Mouse (Mus musculus): Measurements from ENCODE around the gene Yaf2.

DNA sequence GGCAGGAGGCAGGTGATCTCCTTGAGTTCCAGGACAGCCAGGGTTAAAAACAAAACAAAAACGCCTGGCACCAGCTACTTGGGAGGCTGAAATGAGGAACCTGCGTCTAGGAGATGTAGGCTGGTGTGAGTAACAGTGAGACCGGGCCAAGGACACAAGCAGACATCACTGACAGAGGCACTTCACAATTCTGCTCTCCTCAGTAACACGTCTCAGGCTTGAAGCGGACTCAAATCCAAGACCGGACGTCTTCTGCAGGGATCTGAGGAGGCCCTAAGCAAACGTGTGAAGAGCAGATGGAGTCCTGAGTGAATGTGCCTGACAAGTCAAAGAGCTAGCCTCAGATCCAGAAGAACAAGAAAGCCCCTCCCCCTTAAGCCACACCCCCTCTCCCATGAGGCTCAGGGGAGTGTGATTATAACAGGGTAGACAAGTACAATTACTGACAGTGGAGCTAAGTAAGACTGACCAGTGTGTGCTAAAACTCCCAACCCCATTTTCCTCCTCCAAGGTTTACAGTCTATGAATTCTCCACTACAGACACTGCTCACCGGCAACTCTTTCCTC is 66.4 kb downstream of the Yaf2 start:
- TF ChIP-seq POLR2AphosphoS5 (IDR thresholded peaks at IDR 0.05; ENCODE audit: borderline replicate concordance, low read depth, low read length) (no peak), CTCF (IDR thresholded peaks at IDR 0.05 in 2 of 3, conservative IDR thresholded peaks at IDR 0.05 in 1 of 3; ENCODE audit: control insufficient read depth in 1 of 3, insufficient read depth in 1 of 3, low read depth in 2 of 3, low read length in 3 of 3, poor library complexity in 1 of 3, severe bottlenecking in 1 of 3) (no peak), ZC3H11A (IDR thresholded peaks at IDR 0.05; ENCODE audit: low read depth, low read length) (no peak), TAL1 (IDR thresholded peaks at IDR 0.05; ENCODE audit: low read length) (no peak), KAT2A (conservative IDR thresholded peaks at IDR 0.05; ENCODE audit: low read depth, low read length) (no peak)

Data from MEL (cell line).